Mouse (Mus musculus) ES-Bruce4 (cell line): ENCODE measurements around the gene Fam19a5. TPM values are rescaled to one million over a fixed set of nuclear protein-coding genes. Genes with fewer than 3 reads are reported as not detected.
A peak's percentile ranks its signal among the peaks of the same experiment; 100 is the strongest.

ENCODE experiments used
- H3K27ac ChIP-seq: 2 replicates; pipeline ENCODE4 v1.5.1; 2012; ENCODE audit warnings: low read length, inconsistent platforms; ENCODE audit not compliant: insufficient read depth
- H3K27me3 ChIP-seq: 2 replicates; pipeline ENCODE4 v1.6.1; 2012; ENCODE audit warnings: mild to moderate bottlenecking, low read length, inconsistent platforms; ENCODE audit not compliant: control insufficient read depth, poor library complexity, insufficient read depth, severe bottlenecking
- H3K36me3 ChIP-seq: 2 replicates; pipeline ENCODE4 v1.6.1; 2012; ENCODE audit warnings: inconsistent platforms, mild to moderate bottlenecking, low read length, moderate library complexity; ENCODE audit not compliant: control insufficient read depth, poor library complexity, insufficient read depth, severe bottlenecking
- H3K4me1 ChIP-seq: one replicate; pipeline ENCODE4 v1.8.1; 2011; ENCODE audit warnings: low read length; ENCODE audit not compliant: control insufficient read depth, insufficient read depth
- H3K4me3 ChIP-seq: 2 replicates; pipeline ENCODE4 v1.5.1; 2011; ENCODE audit warnings: low read depth, mild to moderate bottlenecking, low read length
- H3K9ac ChIP-seq: 2 replicates; pipeline ENCODE4 v1.6.1; 2012; ENCODE audit warnings: low read depth, mild to moderate bottlenecking, inconsistent platforms; ENCODE audit not compliant: poor library complexity, severe bottlenecking
- H3K9me3 ChIP-seq: replicated peaks from 2 replicates; pipeline ENCODE4 v1.6.1; 2012; ENCODE audit warnings: mild to moderate bottlenecking, low read length, inconsistent platforms; ENCODE audit not compliant: control insufficient read depth, poor library complexity, insufficient read depth, severe bottlenecking
- CTCF ChIP-seq: IDR thresholded peaks from one replicate; pipeline ENCODE4 v1.8.1; 2011; ENCODE audit warnings: low read depth, low read length
- EP300 ChIP-seq: IDR thresholded peaks from 2 replicates; pipeline ENCODE4 v1.6.1; 2011; ENCODE audit warnings: low read depth, low read length; ENCODE audit not compliant: insufficient read depth
- POLR2A ChIP-seq: IDR thresholded peaks from one replicate; pipeline ENCODE4 v1.8.1; 2011; ENCODE audit warnings: low read length; ENCODE audit not compliant: insufficient read depth
- polyA plus RNA-seq: library from polyadenylated mRNA; stranded (reverse); fragments of >200 nt; gene quantifications from 2 replicates; pipeline ENCODE4 v1.2.4, GENCODE M21; 2011; ENCODE audit warnings: low read depth; ENCODE audit not compliant: missing spikeins, insufficient read depth, insufficient read length

The Fam19a5 gene
- polyA plus RNA-seq, 1 experiment = 3.2 TPM

GRCm38 (mm10) chr15:87598636-87599035 lies 54.5 kb downstream of the Fam19a5 start:
- no peaks in the 10 kb centered on the region for H3K27me3 ChIP-seq
- H3K36me3 ChIP-seq = no peaks in the 10 kb centered on the region
- H3K4me1 ChIP-seq = no peaks in the 10 kb centered on the region

GRCm38 (mm10) chr15:87603316-87603715 lies 59.2 kb downstream of the Fam19a5 start:
- no peak overlapping the region for H3K9ac ChIP-seq
- no peaks in the 10 kb centered on the region for H3K27me3 ChIP-seq
- TF ChIP-seq CTCF = no peak
- TF ChIP-seq POLR2A = no peak
- TF ChIP-seq EP300 = no peak
- H3K4me3 ChIP-seq = no peak overlapping the region
- H3K4me1 ChIP-seq = no peaks in the 10 kb centered on the region
- H3K36me3 ChIP-seq = no peaks in the 10 kb centered on the region
- no peak overlapping the region for H3K27ac ChIP-seq
- H3K9me3 ChIP-seq = no peaks in the 10 kb centered on the region

More at GRCm38 (mm10) chr15:87598636-87599035, 54.5 kb downstream of the Fam19a5 start:
- no peak for TF ChIP-seq EP300
- no peak for TF ChIP-seq POLR2A
- no peak for TF ChIP-seq CTCF
- H3K4me3 ChIP-seq = no peak overlapping the region
- H3K27ac ChIP-seq = no peak overlapping the region
- no peak overlapping the region for H3K9ac ChIP-seq
- H3K9me3 ChIP-seq = no peaks in the 10 kb centered on the region

DNA sequence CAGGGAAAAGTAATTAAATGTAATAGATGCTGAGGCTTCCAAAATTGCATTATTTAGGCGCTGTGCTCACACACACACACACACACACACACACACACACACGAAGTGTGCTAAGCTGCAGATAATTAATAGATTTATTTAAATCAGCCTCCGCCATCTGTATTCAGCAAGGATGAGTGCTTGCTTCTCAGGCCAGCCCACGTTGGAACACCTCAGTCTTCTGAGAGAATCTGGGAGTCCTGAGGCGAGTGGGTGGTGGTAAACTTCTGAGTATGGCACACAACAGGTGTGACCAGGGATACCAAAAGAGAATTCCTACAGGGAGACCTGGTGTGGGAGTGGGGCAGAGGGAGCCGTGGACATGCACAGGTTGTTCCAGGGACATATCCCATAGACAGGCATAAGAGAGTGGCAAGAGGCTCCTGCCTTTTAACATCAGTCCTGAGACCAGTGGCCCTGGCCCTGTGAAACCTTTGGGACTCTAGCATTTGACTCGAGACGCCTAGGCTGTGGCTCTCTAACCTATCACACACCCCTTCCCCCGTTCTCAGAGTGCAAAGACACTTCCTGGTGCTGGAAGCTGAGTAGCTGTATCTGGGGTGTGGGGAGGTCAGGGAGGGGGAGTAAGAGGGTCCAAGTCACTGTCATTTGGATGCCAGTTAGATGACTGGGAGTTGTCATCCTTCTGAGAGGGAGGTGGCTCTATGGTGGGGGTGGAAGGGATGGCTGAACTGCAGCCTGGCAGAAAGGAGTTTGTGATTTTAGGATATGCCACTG lies 61.6 kb downstream of the Fam19a5 start:
- no peaks in the 10 kb centered on the region for H3K27me3 ChIP-seq
- H3K4me1 ChIP-seq = no peaks in the 10 kb centered on the region
- H3K9ac ChIP-seq = no peak overlapping the region
- no peak overlapping the region for H3K4me3 ChIP-seq
- no peak overlapping the region for H3K27ac ChIP-seq
- H3K9me3 ChIP-seq = no peaks in the 10 kb centered on the region
- no peaks in the 10 kb centered on the region for H3K36me3 ChIP-seq
- TF ChIP-seq POLR2A (no peak), CTCF (no peak), EP300 (no peak)

DNA sequence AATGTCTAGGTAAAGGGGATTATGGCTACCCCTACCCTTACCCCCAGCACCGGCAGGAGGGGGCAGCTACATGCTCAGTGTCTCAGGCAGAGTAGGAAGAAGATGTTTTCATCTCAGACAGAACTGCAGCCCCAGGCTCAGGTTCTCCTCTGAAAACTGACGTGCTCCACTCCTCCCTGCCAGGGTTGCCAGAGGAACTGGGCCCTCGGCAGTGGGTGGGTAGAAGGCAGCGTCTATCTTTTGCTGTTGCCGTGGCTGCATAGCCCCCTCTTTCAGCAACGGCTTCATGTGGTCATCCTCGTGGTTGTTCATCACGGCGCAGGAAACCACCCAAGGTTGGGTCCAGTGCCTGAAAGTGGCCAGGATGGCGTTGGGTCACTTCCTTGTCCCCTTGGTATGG lies 62.6 kb downstream of the Fam19a5 start:
- no peak for TF ChIP-seq POLR2A
- TF ChIP-seq CTCF = no peak
- no peak for TF ChIP-seq EP300
- Histone ChIP-seq H3K27ac (no peak overlapping the region), H3K4me3 (no peak overlapping the region), H3K4me1 (no peaks in the 10 kb centered on the region), H3K27me3 (no peaks in the 10 kb centered on the region), H3K9ac (no peak overlapping the region), H3K36me3 (no peaks in the 10 kb centered on the region), H3K9me3 (no peaks in the 10 kb centered on the region)

DNA sequence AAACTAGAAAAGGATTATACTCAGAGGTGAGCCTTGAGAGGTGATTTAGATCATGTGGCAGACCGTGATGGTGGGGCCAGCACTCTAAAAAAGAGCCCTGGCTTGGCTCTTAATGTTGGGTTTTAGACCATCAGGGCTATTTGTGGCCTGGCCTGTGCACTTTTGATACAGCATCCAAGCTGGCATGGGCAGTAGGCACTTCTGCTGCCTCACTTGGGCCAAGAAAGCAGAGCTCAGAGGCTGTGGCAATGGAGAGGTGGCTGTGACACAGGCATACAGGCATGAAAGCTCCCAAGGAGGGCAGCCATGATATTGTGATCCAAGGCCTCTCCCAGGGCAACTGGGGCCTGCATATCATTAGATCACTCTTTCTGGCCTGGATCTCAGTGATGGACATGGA lies 65.1 kb downstream of the Fam19a5 start:
- H3K9me3 ChIP-seq = no peaks in the 10 kb centered on the region
- H3K27me3 ChIP-seq = no peaks in the 10 kb centered on the region
- H3K9ac ChIP-seq = no peak overlapping the region
- H3K36me3 ChIP-seq = no peaks in the 10 kb centered on the region
- no peaks in the 10 kb centered on the region for H3K4me1 ChIP-seq
- TF ChIP-seq EP300 (no peak), POLR2A (no peak), CTCF (no peak)
- H3K27ac ChIP-seq = no peak overlapping the region
- H3K4me3 ChIP-seq = no peak overlapping the region

DNA sequence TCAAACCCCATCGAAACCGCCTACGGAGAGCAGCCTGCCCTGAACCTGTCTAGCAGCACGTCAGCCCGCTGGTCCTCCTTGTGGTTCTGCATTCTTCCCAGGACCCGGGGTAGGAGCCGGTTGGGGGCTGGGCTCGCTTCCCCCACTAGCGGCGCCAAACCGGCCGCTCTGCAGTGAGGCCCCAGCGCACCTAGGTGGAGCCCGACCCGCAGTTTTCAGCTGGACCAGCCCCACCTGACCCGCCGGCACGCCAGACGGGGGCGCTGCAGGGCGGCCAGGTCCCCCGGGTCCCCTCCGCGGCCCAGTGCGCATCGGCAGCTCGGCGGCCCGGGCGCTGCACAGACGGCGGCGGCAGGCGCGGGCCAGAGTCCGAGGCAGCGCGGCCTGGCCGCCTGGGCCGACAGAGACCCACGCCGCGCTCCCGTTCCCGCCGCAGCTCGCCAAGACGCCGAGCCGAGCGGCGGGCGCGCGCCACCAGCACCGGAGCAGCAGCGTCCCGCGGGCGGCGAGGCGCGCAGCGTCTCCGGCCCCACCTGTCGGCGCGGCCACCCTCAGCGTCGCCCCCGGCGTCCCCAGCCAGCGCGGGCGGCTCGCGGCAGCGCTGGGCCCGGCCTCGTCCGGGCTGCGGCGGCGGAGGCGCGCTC lies 80.0 kb downstream of the Fam19a5 start:
- Histone ChIP-seq H3K4me1 (no peaks in the 10 kb centered on the region), H3K9ac (peak overlapping the region; percentile 97), H3K9me3 (no peaks in the 10 kb centered on the region), H3K27me3 (no peaks in the 10 kb centered on the region), H3K4me3 (peak overlapping the region; percentile 43), H3K36me3 (no peaks in the 10 kb centered on the region), H3K27ac (no peak overlapping the region)
- peak; percentile 80 for TF ChIP-seq CTCF
- no peak for TF ChIP-seq EP300
